Mouse (Mus musculus) Muller cell, postnatal 12 days (primary cell): Measurements from ENCODE around the gene Zfp800.

Source experiments
- DNase-seq: peaks from one replicate; pipeline ENCODE4 v3.0.0-alpha.2; 2015; ENCODE audit errors: inconsistent ontology term

Gene Zfp800

GRCm38 (mm10) chr6:28215268-28215954 is 182.4 kb downstream of the Zfp800 start:
- peak; percentile 80 for DNase-seq

DNA sequence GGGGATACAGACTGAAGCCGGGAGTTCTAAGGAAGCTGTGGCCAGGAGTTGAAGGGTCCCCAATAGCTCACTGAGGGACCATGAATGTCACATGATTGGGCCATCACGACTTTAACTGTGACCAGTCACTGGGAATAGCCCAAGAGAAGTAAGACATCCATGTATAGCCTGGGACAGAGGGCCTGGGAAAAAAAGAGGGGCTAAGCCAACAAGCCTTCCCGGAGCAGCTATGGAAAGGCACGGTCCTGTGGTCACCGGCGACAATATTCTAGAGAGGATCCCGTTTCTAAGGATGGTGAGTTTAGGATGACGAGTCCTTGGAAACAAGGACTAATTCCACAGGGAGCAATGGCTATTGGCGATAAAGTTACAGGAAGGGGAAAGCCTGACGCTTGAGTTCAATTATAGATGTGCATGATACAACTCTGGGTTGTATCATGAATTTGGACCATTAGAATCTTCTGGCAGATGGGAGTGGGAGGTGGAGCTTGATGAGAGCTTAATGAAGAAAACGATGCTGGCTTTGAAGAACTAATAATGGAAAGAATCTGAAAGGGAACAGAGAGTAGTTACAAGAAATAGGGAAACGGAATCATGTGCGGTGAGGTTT is 183.0 kb downstream of the Zfp800 start:
- DNase-seq: peak; percentile 43

DNA sequence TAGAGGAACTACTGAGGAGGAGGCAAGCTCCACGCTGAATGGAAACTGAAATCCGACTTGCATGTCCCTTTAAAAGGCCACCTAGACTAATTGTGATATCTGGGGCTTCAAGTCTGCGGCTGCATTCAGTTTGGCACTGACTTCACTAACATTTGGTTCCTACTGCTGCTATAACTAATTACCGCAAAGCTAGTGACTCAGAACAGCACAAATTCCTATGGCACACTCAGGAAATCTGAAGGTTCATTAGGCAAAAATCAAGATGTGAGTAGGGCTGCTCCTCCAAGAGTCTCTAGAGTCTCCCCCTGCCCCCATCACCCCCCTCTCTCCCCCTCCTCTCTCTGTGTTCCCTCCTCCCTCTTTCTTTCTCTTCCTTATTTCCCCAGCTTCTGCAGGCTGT is 194.4 kb downstream of the Zfp800 start:
- peak; percentile 46 for DNase-seq

GRCm38 (mm10) chr6:28202833-28203232 is 195.0 kb downstream of the Zfp800 start:
- DNase-seq: peak; percentile 17

- DNase-seq: peak; percentile 37
These were observed 203.9 kb downstream of the Zfp800 start for GRCm38 (mm10) chr6:28193901-28194300.

DNA sequence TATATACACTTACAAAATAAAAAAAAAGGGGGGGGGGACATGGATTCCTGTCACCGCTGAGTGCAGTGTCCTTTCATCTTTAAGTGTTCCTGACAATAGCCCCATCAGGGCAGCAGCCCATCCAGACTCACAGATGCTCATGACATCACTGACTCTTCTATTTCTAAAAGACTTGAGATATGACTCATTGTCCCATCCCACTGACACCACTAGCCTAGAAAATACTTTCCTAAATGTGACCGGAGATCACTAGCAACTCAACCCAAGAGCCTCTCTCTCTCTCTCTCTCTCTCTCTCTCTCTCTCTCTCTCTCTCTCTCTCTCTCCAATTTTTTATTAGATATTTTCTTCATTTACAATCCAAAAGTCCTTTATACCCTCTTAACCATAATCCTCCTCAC is 205.9 kb downstream of the Zfp800 start:
- no peak for DNase-seq
